Mouse (Mus musculus) heart, adult 9 months (tissue): Measurements from ENCODE around the gene Plpp3.

ENCODE experiments used
- DNase-seq, 2 experiments: peaks; one replicate each; pipeline ENCODE4 v3.0.0; 2022; ENCODE audit warnings: low spot score in 2 of 2

Plpp3 gene

DNA sequence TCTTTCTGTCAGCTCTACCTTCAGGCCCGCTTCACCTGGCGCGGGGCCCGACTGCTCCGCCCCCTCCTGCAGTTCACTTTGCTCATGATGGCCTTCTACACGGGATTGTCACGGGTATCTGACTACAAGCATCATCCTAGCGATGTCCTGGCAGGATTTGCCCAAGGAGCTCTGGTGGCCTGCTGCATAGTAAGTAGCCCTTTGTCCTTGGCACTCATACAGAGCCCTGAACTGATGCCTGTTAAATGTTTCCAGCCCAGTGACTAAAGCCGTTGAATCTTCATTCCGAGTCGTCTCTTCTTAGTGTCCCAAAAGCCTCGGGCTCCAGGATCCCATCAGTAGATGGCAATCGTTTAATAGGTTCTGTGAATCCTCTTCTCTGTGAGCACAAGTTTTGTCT is 62.2 kb downstream of the Plpp3 start:
- no peak for DNase-seq

DNA sequence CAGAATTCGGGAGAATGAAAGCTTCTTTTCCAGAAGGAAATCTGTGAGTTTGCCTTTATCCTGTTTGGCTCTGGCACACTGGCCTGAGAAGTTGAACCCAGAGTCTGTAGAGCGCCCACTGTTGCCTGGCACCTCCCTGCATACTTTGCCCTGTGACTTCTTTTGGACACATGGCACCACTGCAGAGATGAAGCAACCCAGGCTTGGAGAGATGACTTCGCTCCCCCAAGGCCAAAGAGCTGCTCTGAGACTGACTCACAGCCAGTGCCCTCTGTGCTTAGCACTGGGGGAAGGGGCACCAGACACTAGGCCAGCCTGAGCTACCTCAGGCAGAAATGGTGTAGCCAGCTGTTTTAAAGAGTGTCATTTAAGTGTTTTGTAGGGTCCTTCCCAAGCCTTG is 63.7 kb downstream of the Plpp3 start:
- no peak for DNase-seq

DNA sequence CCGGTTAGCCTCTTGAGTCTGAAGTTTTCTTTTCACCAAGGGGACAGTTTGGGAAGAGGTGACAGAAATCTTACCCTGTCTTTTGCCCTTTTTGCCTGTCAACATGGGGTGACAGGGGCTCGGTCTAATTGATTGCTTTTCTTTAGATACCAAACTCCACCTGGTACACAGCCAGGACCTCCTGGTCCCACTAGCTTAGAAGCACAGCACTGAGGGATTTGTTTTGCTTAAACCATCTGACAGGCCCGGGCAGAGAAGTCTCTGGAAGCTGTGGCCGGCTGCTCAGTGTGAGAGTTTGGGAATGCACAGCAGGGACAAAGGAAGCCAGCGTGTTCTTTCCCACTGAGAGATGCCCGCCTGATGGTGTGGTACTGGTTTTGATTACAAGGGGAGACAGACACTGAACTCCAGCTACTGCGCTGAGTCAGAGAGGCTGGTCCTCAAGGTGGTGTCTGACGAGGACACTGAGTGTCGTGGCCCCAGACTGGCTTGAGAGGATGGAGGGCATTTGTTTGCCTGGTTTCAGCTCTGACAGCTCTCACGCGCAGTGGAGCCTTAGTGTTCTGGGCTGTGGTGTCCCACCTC is 64.2 kb downstream of the Plpp3 start:
- DNase-seq: no peak

DNA sequence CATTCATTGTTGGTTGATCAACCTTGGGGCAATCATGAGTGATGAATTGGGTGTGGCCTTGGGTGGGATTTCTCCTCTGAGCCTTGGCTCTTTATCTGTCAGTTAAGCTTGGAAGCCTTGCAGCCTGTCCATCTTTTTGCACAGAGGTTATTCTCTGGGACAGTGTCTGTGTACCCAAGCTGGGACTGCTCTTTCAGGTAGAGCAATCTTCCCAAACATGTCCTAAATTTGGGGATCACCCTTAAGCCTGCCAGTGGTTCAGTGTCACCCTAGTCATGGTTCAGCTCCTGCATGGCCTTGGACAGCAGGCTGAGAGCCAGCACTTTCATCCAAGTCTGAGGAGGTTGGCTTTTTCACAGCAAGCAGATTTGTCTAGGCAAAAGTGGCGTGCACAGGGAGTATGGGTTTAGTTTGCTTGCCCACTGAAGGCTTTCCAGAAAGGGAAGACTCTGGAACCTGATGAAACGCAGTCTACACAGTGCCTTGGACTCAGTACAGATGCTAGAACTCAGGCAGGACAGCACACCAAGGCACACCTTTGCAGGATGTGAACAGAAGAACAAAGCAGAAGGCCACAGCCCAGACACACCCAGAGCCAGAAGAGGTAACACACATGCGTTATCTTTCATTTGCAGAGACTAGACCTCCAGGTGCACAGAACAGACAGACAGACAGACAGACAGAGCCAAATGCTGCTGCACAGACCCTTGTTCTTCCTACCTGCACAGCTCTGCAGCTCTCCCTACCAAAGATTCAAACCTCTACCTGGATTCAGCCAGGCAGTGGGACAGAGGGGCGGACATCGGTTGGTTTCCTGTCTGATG is 66.2 kb downstream of the Plpp3 start:
- no peak for DNase-seq

GRCm38 (mm10) chr4:105223925-105224300 is 66.8 kb downstream of the Plpp3 start:
- DNase-seq: peak; percentile 43 to 58

GRCm38 (mm10) chr4:105225512-105225911 is 68.4 kb downstream of the Plpp3 start:
- DNase-seq: peak; percentile 51 to 67

DNA sequence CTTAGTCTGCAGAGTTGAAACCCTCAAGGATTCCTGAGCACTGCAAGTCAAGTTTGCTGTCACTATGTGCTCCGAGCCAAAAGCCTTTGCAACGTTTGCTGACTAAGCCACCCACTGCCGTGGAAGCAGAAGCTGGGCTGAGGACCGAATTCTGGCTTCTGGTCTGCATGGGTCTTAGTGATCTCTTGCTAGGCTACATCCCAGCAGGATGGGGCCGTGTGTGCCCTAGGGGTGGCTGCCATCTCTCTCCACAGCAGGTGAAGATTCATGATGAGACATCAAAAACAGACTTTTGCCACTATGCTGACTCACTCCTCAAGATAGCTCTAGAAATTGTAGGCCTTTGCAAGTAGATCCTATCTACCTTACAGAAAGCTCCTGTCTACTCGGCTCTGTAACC is 69.2 kb downstream of the Plpp3 start:
- no peak for DNase-seq

DNA sequence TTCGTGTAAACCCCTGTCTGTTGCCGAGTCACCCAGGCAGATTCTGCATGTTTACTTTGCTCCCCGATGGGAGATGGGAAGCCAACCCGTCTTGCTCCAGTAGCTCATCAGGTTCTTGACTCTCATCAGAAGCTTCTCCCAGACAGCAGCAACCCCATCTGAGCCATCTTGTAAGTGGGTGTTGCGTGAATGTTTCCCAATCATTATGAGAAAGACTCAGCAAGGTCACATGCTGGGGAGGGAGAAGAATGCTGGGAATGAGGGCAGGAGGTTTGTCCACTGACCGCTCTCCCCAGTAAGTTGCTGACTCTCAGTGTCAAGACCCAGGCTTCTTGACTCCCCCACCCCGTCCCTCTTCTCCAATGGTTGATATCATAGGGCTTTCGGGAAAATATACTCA is 73.0 kb downstream of the Plpp3 start:
- DNase-seq: no peak

GRCm38 (mm10) chr4:105240233-105240632 is 83.1 kb downstream of the Plpp3 start:
- no peak for DNase-seq

DNA sequence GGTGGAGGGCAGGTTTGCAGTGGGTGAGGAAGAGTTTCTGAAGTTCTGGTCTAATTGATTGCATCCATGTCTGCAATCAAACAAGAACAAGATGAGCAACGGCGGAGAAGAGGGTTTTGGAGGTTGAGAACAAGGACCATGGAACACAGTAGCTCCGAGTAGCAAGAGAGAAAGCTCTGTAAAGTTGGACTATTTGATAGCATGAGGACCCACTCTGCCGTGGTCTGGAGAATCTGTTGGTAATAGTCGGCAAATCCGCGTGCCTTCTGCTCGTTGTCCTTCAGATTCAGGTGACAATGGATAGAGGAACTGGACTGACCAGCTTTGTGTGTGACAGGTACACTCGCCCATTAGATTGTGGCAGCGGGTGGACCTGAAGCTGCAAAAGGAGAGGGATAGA is 87.8 kb downstream of the Plpp3 start:
- no peak for DNase-seq

DNA sequence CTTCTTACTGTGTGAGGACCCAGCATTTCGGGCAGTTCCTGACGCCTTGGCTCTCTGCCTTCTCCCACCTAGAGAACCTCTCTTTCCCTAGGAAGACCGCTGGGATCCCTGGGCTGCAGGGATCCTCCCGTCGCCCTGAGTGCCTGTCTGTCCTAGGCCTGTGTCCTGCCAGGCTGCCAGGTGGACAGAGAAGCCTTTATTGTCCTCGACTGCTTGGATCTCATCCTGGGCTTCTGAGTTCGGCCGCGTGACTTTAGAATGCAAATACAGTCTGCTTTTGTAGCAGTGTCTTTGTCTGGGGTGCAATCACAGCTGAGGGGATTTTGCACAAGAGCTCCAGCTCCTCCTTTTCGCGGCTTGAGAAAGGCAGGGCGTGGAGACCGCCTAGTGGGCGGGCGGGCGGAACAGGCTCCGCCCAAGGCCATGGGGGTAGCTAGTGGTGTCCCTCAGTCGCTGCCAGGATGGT is 88.4 kb downstream of the Plpp3 start:
- peak; percentile 46 to 53 for DNase-seq

DNA sequence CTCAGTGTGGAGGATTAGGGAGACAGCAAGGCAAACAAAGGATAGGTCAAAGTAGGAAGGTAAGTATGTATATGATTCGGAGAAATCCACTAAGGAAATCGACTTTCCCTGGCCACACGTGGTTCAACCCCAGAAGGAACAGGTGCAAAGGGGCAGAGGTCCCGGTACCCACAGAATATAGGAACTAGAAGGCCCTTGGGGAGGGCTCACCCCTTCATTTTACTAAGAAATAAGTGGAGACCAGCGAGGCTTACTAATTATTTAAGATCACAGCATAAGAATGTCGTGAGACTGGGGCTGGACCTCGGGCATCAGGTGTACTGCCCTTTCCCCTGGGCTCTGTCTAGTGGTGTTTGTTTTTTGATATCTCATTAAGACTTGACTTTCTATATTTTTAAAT is 89.2 kb downstream of the Plpp3 start:
- no peak for DNase-seq

GRCm38 (mm10) chr4:105248161-105248560 is 91.0 kb downstream of the Plpp3 start:
- no peak for DNase-seq

GRCm38 (mm10) chr4:105249283-105249682 is 92.1 kb downstream of the Plpp3 start:
- no peak for DNase-seq

DNA sequence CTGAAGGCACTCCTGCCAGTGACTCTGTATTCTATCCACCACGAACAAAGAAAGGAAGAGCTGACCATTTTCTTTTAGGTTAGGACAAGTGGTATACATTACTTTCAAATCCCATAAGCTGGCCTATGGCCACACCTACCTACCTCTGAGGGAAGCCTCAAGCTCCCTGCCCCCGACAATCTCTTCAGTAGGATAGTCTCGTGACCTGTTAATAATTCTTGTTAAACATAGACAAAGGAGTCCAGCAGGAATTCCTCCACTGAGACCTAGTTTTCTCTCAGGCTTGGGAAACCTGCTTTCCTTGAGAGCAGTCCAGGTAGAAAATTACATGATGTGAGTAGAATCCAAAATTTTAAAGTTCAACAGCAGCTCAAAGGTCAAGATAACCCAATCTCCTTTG is 93.8 kb downstream of the Plpp3 start:
- no peak for DNase-seq

DNA sequence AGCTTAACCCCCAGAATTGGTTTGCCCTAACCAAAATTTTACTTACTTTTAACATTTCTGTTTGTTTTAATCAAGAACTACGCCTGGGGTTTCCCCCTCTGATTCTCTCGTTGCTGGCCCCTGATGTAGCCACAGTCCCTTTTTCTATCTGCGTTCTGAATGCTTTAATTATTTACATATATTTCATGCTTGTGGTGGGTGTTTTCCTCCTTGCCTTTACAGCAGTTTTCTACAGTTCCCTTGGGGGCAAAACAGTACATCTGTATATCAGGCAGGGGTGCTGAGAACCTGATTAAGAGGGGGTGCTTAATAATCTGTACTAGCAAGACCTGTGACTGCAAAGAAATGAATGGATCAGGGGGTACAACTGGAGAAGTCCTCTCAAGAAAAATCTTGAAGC is 94.9 kb downstream of the Plpp3 start:
- DNase-seq: no peak

DNA sequence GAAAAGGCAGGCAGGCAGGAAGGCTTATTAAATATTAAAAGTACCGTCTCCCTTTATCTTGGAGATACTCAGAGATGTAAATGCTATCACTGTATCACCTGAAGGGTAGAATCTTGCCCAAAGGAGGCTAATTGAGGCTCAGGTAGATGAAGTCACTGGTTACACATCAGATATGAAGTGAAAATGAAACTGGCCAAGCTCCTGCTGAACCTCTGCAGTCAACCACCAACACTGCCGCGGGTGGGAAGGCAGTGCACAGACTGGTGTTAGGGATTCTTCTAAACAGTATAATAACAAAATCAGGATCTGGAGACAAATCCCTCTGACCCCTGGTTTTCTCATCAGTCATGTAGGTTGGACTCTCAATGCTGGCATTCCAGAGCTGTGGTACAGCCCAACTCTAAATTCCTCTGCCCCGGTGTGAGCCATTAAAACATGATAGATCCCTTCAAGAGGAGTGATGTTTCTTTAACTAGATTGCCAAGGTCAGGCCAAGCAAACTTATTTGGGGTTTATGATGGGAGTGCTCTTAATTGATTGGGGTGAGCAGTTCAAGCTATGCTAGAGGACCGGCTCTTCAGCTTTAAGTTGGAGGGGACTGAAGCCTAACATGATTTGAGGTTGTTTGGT is 95.5 kb downstream of the Plpp3 start:
- DNase-seq: no peak

DNA sequence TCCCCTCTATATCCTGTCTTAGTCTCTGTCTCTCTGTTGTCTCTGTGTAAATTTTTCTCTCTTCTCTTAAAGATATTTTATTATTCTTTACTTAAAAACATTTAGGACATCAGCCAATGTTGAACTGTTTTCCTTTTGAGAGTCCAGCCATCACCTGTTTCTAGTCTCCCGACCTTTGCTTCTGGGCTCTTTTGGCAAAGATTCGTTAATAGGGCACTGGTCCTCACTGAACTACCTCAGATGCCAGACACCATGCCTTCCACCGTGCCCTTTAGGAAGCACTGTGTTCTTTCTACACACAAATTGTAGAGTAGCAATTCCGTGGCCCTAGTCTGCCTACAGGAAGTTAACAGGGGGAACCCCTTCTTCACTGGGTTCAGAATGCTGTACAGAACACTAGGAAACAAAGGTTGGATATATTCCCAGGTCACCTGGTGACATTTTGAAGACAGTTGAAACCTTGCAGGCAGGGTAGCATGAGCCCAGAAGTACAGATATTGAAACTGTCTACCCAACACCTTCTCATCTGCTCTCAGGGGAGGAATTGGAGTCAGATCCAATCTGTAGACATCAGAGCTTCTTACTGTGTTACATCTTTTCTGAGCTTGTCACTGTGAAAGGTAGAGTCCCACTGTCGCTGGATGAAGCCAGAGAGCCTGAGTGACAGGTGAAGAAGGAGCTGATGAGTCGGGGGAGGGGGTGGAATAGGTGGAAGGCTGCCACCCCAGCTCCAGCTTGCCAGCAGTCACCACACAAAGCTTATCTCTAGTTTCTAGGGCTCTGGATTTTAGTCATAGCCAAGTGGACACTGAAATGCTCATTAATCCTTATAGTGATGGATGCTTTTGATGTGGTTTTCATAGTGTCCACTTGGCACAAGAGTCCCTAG is 96.5 kb downstream of the Plpp3 start:
- DNase-seq: no peak

- no peak for DNase-seq
Measured at GRCm38 (mm10) chr4:105254365-105254764, 97.2 kb downstream of the Plpp3 start.

GRCm38 (mm10) chr4:105255185-105255584 is 98.0 kb downstream of the Plpp3 start:
- DNase-seq: no peak

GRCm38 (mm10) chr4:105257667-105258560 is 100.8 kb downstream of the Plpp3 start:
- DNase-seq: no peak
